Mouse (Mus musculus): ENCODE data around the gene Smim11.

Smim11 gene

GRCm38 (mm10) chr16:92300649-92301411, at the start of gene Smim11:
Gene Smim11 (plus strand): TSS chr16:92301286.
- peak; percentile 97 for DNase-seq

DNA sequence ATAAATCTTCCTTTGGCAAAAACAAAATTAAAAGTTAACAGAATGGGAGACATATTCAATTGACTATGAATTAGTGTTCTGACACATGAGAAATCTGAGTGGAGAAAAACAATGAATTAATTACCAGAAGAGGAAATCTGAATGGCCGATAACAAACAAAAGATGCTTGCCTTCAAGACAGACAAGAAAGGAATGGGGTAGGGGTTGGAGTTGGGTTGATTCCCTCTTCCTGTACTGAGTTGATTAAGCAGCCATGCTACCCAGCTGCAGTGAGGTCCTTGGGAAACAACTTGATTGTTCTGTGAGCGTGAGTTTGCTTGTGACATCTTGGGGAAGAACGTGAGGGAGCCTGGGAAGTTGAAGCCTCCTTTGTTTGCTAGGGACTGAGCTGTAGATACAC, 46.8 kb upstream of the Smim11 start:
- DNase-seq: no peak

- no peak for DNase-seq
Measured at GRCm38 (mm10) chr16:92267861-92268260, 33.2 kb upstream of the Smim11 start.

GRCm38 (mm10) chr16:92274516-92274915, 26.6 kb upstream of the Smim11 start:
- no peak for DNase-seq

GRCm38 (mm10) chr16:92275526-92275925, 25.6 kb upstream of the Smim11 start:
- no peak for DNase-seq

DNA sequence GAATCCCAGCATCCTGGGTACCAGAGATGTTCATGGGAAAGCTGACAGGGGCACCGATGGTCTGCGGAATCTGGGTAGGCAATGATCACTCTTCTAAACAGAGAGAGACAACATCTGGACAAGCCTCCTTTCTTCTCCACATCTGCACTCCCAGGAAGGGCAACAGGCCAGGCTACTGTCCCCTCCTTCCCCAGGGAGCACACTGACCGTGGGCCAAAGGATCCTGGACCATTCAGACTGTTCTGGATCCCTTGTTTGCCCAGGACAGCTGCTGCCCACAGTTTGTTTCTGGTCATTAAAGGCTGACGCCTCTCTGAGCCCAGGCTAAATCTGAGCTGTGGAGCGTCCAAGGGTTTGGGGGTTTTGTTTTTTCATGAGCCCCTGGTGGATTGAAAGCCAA, 18.4 kb upstream of the Smim11 start:
- no peak for DNase-seq

DNA sequence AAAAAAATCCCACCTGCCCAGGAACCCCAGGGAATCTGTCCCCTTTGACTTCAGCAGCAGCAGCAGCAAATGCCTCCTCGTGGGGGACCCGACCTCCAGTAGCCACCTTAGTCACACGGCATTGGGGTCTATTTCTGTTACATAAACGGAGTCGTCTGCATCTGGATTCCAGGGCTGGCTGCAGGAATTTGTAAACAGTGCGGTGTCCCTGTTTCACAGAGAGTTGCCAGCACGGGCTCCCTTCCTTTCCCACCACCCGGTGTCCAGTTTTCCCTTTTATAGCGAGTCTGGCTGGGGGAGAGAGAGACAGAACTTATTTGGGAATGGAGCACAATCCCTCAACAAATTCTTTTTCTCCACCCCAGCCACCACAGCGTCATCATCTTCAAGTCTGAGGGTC, 16.0 kb upstream of the Smim11 start:
- no peak for DNase-seq

GRCm38 (mm10) chr16:92286609-92287008, 14.5 kb upstream of the Smim11 start:
- DNase-seq: peak; percentile 77

DNA sequence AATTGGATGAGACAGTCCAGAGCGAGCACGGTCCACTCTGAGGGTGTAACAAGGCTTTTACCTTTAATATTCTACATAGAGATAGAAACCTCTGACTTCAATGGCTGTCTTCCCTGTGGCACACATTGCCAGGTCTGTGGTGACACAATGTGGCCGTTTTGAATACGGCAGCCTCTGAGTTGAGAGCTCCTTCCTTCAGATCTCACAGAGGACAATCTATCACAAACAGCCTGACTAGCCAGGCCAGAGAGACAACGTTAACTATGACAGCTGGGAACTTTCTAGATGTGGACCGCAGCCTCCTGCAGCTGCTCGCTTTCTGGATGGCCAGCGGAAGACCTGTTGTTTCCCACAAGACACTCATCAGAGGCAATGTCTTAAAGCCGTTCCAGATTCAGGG, 12.3 kb upstream of the Smim11 start:
- no peak for DNase-seq

DNA sequence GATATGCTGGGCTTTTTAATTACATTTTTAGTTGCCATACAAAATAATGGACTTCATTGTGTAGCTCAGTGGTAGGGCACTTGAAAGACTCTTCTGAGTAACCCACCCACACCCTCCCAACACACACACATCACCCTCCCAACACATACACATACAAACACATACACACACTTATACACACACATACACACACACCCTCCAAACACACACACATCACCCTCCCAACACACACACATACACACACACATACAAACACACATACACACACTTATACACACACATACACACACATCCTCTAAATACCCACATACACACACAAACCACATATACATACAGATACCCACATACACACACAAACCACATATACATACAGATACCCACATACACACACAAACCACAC, 11.0 kb upstream of the Smim11 start:
- DNase-seq: no peak

DNA sequence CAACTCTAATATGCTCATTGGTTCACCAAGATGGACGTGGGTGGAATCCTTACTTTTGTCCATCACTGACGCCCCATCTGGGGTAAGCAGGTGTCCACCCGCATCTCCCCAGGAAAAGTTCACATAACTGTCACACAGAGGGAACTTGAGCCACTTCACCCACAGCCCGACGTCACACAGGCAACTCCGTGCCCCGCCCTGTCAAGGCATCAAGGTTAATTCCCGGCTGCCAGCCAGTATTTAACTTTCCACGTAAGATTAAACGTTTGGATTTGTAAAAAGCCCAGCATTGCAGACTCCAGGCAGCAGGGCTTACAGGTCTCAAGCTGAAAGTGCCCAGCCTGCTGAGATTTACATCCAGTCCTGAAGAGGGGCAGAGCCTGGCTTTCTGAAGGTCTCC, 9.0 kb upstream of the Smim11 start, which contains the start of gene Kcne2:
Kcne2 (plus strand) TSS at position 289 of the 400 bp plus-strand sequence.
- DNase-seq: no peak

- DNase-seq: no peak
Measured at GRCm38 (mm10) chr16:92294267-92294970, 6.7 kb upstream of the Smim11 start.

DNA sequence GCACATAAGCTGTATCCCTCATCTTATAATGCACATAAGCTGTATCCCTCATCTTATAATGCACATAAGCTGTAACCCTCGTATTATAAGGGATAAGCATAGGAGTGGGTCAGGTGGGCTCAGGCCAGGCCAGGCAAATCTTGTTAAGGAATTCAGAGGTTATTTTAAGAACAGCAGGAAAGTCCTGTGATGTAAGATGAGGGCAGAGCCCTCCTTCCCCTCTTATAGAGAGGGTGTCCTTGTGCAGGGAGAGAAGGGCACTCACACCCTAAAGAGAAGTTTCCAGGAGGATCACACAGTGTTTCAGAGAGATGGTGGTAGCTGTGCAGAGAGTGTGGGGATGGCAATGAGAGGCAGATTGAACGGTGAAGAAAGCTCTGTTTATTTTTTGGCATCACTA, 5.8 kb upstream of the Smim11 start:
- DNase-seq: no peak

DNA sequence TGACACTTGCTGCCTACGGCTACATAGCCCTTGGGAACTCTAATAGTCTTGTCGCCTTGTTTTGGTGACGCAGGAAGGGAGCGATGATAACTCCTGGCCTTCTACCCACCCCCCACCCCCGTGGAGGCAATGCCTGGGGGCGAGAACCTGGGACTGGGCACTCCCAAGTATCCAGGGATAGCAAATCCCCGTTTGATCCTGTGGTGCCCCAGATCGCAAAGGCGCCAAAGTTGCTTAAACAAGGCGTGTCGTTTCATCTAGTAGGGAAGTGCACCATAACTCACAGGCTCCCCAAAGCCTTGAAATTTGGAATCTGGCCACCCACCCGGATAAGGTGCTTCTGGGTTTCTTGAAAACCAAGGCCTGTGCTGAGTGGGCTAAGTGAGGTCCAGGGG, 323 bp downstream of the Smim11 start:
- DNase-seq: no peak

DNA sequence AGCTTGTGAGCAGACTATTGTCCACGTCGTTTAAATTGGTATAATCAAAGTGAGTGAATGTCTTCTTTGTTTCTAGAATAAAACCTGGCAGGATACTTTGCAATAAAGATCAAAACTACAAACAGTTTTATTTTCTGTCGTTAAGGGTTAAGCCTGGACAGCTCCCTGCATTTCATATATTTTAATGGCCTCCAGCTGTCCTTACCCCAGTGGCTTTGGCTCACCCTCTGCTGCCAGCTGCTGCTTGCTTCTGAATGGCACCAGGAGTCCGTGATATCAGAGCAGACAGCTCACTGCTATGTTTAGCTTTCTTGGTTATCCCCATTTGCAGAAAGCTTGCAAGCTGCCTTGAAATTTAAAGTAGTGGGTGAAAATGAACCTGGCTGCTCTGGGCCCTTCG, 903 bp downstream of the Smim11 start:
- DNase-seq: no peak

DNA sequence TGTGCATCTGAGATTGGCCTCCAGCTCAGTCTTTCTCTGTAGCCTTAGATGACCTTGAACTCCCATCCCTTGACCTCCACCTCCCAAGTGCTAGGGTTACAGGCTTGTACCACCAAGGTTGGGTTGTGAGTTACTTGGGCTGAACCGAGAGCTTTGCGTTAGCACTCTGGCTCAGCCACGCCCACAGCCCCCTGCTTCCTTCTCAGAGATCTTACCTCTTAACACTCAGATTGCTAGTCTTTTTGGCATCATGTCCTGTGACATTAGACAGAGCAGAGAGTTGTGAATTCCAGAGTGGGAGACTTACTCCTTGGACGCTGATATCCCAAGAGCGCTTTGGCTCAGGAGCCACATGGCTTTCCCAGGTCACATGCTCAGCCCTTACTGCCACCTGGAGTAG, 1.4 kb downstream of the Smim11 start:
- no peak for DNase-seq

- no peak for DNase-seq
Measured at GRCm38 (mm10) chr16:92305519-92305918, 4.4 kb downstream of the Smim11 start.

DNA sequence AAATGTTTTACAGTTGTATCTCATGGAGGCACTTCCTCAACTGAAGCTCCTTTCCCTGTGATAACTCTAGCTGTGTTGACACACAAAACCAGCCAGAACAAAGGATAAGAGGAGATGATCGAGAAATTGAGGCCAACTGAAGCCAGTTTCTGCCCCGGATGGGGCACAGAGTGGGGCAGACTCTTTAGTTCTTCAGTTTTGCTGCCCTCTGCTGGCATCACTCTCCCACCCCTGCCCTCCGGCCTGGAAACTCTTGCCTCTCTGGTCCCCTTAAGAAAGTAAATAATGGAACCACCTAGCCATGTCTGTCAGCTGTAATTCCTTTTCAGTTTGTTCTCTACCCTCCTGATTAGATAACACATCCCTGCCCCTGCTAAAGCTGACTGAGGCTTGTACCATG, 6.9 kb downstream of the Smim11 start:
- DNase-seq: no peak

DNA sequence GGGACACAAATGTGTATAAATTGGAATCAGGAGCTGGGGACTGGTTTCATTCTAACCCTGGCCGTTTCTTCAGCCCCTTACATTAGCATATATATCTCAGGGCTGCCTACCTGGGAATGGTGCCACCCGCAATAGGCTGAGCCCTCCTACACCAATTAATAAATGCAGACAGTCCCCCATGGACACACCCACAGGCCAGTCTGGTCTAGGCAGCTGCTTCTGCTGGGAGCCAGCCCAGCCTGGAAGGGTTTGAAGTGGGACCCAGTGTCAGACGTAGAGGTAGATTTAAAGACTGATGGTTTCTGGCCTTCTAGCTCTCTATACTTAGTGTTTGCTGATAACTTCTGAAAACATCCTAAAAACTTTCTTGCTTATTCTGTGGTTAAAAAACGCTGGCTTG, 8.0 kb downstream of the Smim11 start:
- DNase-seq: no peak

GRCm38 (mm10) chr16:92313953-92314741, 13.1 kb downstream of the Smim11 start:
- peak; percentile 41 for DNase-seq

DNA sequence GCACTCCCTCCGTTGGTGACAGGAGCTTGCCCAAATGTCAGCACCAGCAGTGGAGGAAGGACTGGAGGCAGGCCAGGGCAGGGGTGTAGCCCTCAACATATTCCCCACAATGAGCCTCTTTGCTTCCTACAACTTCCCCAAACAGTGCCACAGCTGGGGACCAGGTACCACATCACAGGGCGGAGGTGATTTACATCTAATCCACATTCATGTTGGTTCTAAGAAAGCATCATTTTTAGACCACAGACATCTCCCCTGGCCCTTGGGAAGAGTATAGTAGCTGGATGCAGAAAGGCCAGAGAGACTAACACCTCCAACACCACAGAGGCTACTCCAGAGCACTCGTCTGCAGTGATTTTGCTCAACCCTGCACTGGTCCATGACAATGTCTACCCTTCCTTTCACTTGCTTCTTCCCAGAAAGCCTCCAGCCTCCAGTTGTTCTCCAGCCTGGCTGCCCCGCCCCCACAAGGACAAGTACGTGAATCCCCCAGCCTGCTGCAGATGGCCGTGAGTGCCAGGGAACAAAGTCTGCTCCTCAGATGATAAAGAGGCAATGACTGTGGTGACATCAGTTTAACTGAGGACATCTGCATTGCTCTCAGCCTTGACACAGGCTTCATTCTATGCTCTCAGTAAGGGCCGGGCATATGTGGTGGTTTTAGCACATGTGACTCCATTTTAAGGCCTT, 15.1 kb downstream of the Smim11 start:
- DNase-seq: no peak

GRCm38 (mm10) chr16:92319353-92320109, 18.4 kb downstream of the Smim11 start:
- peak; percentile 78 for DNase-seq

Data from right cerebral cortex, adult 18-20 months (tissue).